Mouse (Mus musculus): ENCODE results near the gene Pxn.

DNA sequence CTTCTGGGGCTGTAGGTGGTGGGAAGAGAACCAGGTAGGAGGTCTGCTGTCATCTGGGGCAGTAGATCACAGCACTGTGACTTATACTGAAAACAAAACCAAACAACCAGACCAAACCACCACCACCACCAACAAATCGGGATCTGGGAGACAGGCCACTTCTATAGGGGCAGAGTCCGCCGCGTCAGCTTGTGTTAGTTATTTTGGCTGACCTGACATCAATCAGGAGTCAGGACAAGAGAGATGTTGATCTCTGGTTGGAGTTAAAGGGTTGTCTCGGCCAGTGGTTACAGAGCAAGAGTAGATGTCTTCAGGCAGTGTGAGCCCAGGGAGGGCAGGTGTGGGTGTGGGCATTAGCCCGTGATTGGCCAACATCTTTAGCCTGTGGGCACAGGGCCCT is 7.9 kb downstream of the Pxn start:
- TF ChIP-seq GATA1 (IDR thresholded peaks at IDR 0.05; ENCODE audit: low read length) (no peak), TAL1 (IDR thresholded peaks at IDR 0.05; ENCODE audit: low read length) (no peak)
